Mouse (Mus musculus) lung, postnatal 0 days (tissue): ENCODE data around the gene Il1b.

Experiments
- CTCF ChIP-seq: IDR thresholded peaks from 2 replicates; pipeline ENCODE4 v1.5.1; 2016; ENCODE audit warnings: antibody characterized with exemption, mild to moderate bottlenecking
- EP300 ChIP-seq: IDR thresholded peaks from 2 replicates; pipeline ENCODE4 v1.6.1; 2016; ENCODE audit warnings: antibody characterized with exemption, mild to moderate bottlenecking, control low read depth

- TF ChIP-seq EP300 = no peak
- TF ChIP-seq CTCF = no peak
Observed at GRCm38 (mm10) chr2:129368795-129369194, 2.1 kb downstream of the Il1b start.
